Mouse (Mus musculus): ENCODE data around the gene Rdh1.

GRCm38 (mm10) chr10:127763914-127764680 lies 4.6 kb downstream of the Rdh1 start:
- TF ChIP-seq CTCF (IDR thresholded peaks at IDR 0.05; ENCODE audit: control insufficient read depth, insufficient read depth, low read length) (no peak), POLR2A (IDR thresholded peaks at IDR 0.05; ENCODE audit: borderline replicate concordance, control insufficient read depth, low read depth, low read length) (no peak)
